Mouse (Mus musculus): Measurements from ENCODE around the gene Cope.

GRCm38 (mm10) chr8:70285304-70285703, 17.0 kb upstream of the Cope start:
- no peak for TF ChIP-seq POLR2A (IDR thresholded peaks at IDR 0.05; ENCODE audit: borderline replicate concordance, extremely low read depth, insufficient read depth, insufficient read length, poor library complexity, severe bottlenecking)
- TF ChIP-seq CTCF (IDR thresholded peaks at IDR 0.05; ENCODE audit: borderline replicate concordance, extremely low read depth, insufficient read depth, insufficient read length): no peak

All from brain, embryonic 14.5 days (tissue).